8 mouse cellular contexts compared by ENCODE assay signal in the genomic region with DNA sequence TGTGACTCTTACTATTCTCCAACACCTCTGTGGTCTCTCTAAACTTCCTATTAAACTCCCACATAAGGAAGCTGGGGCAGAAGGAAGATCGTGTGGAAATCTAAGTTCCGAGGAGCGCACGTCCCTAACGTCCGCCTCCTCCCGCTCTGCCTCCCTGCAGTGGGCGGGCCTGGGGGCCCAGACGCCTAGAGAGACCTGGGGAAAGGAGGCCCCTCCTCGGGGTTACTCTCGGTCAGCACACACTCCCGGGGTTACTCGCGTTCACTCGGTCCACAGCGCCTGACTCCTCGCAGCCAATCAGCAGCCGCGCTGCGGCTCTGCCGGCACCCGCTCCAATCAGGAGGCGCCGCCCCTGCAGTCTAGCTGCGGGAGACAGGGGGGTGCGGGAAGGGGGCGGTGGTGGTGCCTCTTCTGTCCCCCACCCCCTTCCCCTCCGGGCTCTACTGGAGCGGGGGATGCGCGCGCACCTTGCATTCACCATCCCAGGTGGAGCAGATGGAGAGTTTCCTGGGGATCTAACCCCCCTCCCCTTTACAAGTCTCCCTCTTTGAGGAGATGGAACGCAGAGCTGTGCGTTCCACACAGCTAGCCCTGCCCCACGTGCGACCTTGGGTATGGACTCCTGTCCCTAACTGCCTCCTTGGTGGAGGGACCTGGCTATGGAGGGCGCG. TPM values are rescaled to one million over a fixed set of nuclear protein-coding genes. Genes with fewer than 3 reads are reported as not detected.
DNase-seq lines count a peak whose midpoint lies in the region; ATAC-seq and TF ChIP-seq lines count a peak whose summit lies in the region.

No protein-coding gene starts in this region.

- under 1% methylated on average over 37 of the region's 38 CpGs for WGBS in forebrain, embryonic 13.5 days
- WGBS in liver, embryonic 16.5 days (ENCODE audit: insufficient replicate concordance): under 1% methylated on average over 38 of the region's 38 CpGs
- under 1% methylated on average over 38 of the region's 38 CpGs for WGBS in neural tube, embryonic 12.5 days
- 1% methylated on average over 38 of the region's 38 CpGs for WGBS in stomach, postnatal 0 days

- H3K4me1 ChIP-seq in forebrain, embryonic 13.5 days: peaks cover 51% of the 10 kb centered on the region
- peaks cover 68% of the 10 kb centered on the region for H3K4me1 ChIP-seq in liver, embryonic 16.5 days (ENCODE audit: control insufficient read depth, low read depth, low read length)
- H3K4me1 ChIP-seq in neural tube, embryonic 12.5 days: peaks cover 42% of the 10 kb centered on the region
- peaks cover 17% of the 10 kb centered on the region for H3K4me1 ChIP-seq in stomach, postnatal 0 days (replicated peaks; ENCODE audit: control insufficient read depth, insufficient read depth)

- no peaks in the 10 kb centered on the region for H3K9me3 ChIP-seq in forebrain, embryonic 13.5 days (replicated peaks)
- no peaks in the 10 kb centered on the region for H3K9me3 ChIP-seq in liver, embryonic 16.5 days (replicated peaks; ENCODE audit: control insufficient read depth, low read length)
- no peaks in the 10 kb centered on the region for H3K9me3 ChIP-seq in neural tube, embryonic 12.5 days
- H3K9me3 ChIP-seq in stomach, postnatal 0 days (ENCODE audit: control insufficient read depth, low read length): no peaks in the 10 kb centered on the region

- no peak for TF ChIP-seq EP300 in stomach, postnatal 0 days (optimal IDR thresholded peaks at IDR 0.05)

- peak overlapping the region; percentile 64 for H3K9ac ChIP-seq in forebrain, embryonic 13.5 days
- H3K9ac ChIP-seq in liver, embryonic 16.5 days (ENCODE audit: low read depth, low read length): peak overlapping the region; percentile 80
- peak overlapping the region; percentile 60 for H3K9ac ChIP-seq in neural tube, embryonic 12.5 days
- H3K9ac ChIP-seq in stomach, postnatal 0 days (ENCODE audit: low read length): peak overlapping the region; percentile 63

- H3K4me3 ChIP-seq in forebrain, embryonic 13.5 days: peak overlapping the region; percentile 47
- peak overlapping the region; percentile 67 for H3K4me3 ChIP-seq in liver, embryonic 16.5 days (ENCODE audit: low read depth, low read length)
- H3K4me3 ChIP-seq in neural tube, embryonic 12.5 days: peak overlapping the region; percentile 40
- H3K4me3 ChIP-seq in stomach, postnatal 0 days (ENCODE audit: low read depth, low read length): peak overlapping the region; percentile 44

- peak; percentile 99 for DNase-seq in ES-CJ7 (ENCODE audit: low read depth, low spot score)
- peak; percentile 91 to 92 for DNase-seq in heart, postnatal 10 days
- peak; percentile 92 to 96 for DNase-seq in kidney, postnatal 4 days
- peak; percentile 97 for DNase-seq in stomach, postnatal 0 days (ENCODE audit: low spot score)

- TF ChIP-seq CTCF in stomach, postnatal 0 days (IDR thresholded peaks at IDR 0.05; ENCODE audit: low read depth): no peak; the same call in 1 of the 2 replicates

- H3K4me2 ChIP-seq in forebrain, embryonic 13.5 days: peak overlapping the region; percentile 73
- peak overlapping the region; percentile 98 for H3K4me2 ChIP-seq in liver, embryonic 16.5 days (ENCODE audit: low read depth, low read length)
- peak overlapping the region; percentile 84 for H3K4me2 ChIP-seq in neural tube, embryonic 12.5 days (replicated peaks)
- H3K4me2 ChIP-seq in stomach, postnatal 0 days (replicated peaks; ENCODE audit: low read depth): peak overlapping the region; percentile 91

- H3K27ac ChIP-seq in forebrain, embryonic 13.5 days: peak overlapping the region; percentile 97
- H3K27ac ChIP-seq in liver, embryonic 16.5 days (ENCODE audit: low read length): peak overlapping the region; percentile 97
- H3K27ac ChIP-seq in neural tube, embryonic 12.5 days: peak overlapping the region; percentile 89
- peak overlapping the region; percentile 93 for H3K27ac ChIP-seq in stomach, postnatal 0 days (replicated peaks)

- peak; percentile 98 for ATAC-seq in cerebellum, adult (ENCODE audit: insufficient number of reproducible peaks, low FRiP score, low TSS enrichment)
- ATAC-seq in forebrain, embryonic 13.5 days: peak; percentile 99
- ATAC-seq in liver, embryonic 16.5 days (ENCODE audit: low read depth): peak; percentile 98
- peak; percentile 99 for ATAC-seq in neural tube, embryonic 12.5 days (ENCODE audit: low FRiP score, low read depth)
- peak; percentile 98 for ATAC-seq in stomach, postnatal 0 days (ENCODE audit: low FRiP score, low TSS enrichment)

- intact Hi-C loops in heart, postnatal 10 days (cut with DNase I): no loop called here

- H3K36me3 ChIP-seq in forebrain, embryonic 13.5 days (ENCODE audit: poor library complexity, severe bottlenecking): no peaks in the 10 kb centered on the region
- no peaks in the 10 kb centered on the region for H3K36me3 ChIP-seq in liver, embryonic 16.5 days (ENCODE audit: control insufficient read depth, insufficient read depth)
- H3K36me3 ChIP-seq in neural tube, embryonic 12.5 days: no peaks in the 10 kb centered on the region
- no peaks in the 10 kb centered on the region for H3K36me3 ChIP-seq in stomach, postnatal 0 days (ENCODE audit: control insufficient read depth, insufficient read depth, low read length)

- H3K27me3 ChIP-seq in forebrain, embryonic 13.5 days: no peaks in the 10 kb centered on the region
- no peaks in the 10 kb centered on the region for H3K27me3 ChIP-seq in liver, embryonic 16.5 days (ENCODE audit: control insufficient read depth, insufficient read depth, low read depth, low read length)
- no peaks in the 10 kb centered on the region for H3K27me3 ChIP-seq in neural tube, embryonic 12.5 days (replicated peaks)
- H3K27me3 ChIP-seq in stomach, postnatal 0 days (ENCODE audit: control insufficient read depth, insufficient read depth, low read length): no peaks in the 10 kb centered on the region

RNA-seq across cellular contexts. Expression of a gene that starts 9.3 kb away (rescaled TPM):
- 247 and 288 TPM in 2 replicates for polyA plus RNA-seq in forebrain, embryonic 13.5 days (2015; fragmentation: Nextera tagmentation; extraction: Ambion mirVana)
- 10 to 100 TPM; 30.3 to 34.6 TPM for total RNA-seq in heart, postnatal 10 days (2021)
- polyA plus RNA-seq in liver, embryonic 16.5 days (2015; fragmentation: Nextera tagmentation; extraction: Ambion mirVana): 131 and 147 TPM in 2 replicates
- polyA plus RNA-seq in neural tube, embryonic 12.5 days (2016; fragmentation: Nextera tagmentation; extraction: Ambion mirVana): 353 and 371 TPM in 2 replicates
- 29.5 and 34.0 TPM in 2 replicates for polyA plus RNA-seq in stomach, postnatal 0 days (2015; fragmentation: Nextera tagmentation; extraction: Ambion mirVana)

RNA-seq across cellular contexts. Expression of a gene that starts 48.7 kb away (rescaled TPM):
- polyA plus RNA-seq in forebrain, embryonic 13.5 days (2015; fragmentation: Nextera tagmentation; extraction: Ambion mirVana): 0.16 and 0.23 TPM in 2 replicates
- total RNA-seq in heart, postnatal 10 days (2021): 10 to 100 TPM; 44.0 to 67.2 TPM
- polyA plus RNA-seq in liver, embryonic 16.5 days (2015; fragmentation: Nextera tagmentation; extraction: Ambion mirVana): 0.04 and 0.07 TPM in 2 replicates
- polyA plus RNA-seq in neural tube, embryonic 12.5 days (2016; fragmentation: Nextera tagmentation; extraction: Ambion mirVana): 0.05 and 0.08 TPM in 2 replicates
- 0.08 TPM in 1 of 2 replicates, not detected in the other for polyA plus RNA-seq in stomach, postnatal 0 days (2015; fragmentation: Nextera tagmentation; extraction: Ambion mirVana)

Comparison
In these comparisons a context has a peak if more than half of its experiments do, and no peak if none do; other contexts are left out.
1. Peak in every context shown above with its lines: DNase-seq, ATAC-seq, H3K4me3 ChIP-seq and H3K27ac ChIP-seq.